Mouse (Mus musculus): ENCODE data around the gene Auh. TPM values are rescaled to one million over a fixed set of nuclear protein-coding genes. Genes with fewer than 3 reads are reported as not detected.

Gene Auh
- polyA plus RNA-seq, 1 experiment from 2014 or later, result 61.5 TPM

GRCm38 (mm10) chr13:52847481-52847880 lies 82.0 kb downstream of the Auh start:
- no peaks in the 10 kb centered on the region for H3K36me3 ChIP-seq (replicated peaks)
- no peak for ATAC-seq (replicated peaks)
- no peak overlapping the region for H3K9ac ChIP-seq
- no peak overlapping the region for H3K4me2 ChIP-seq
- no peaks in the 10 kb centered on the region for H3K27me3 ChIP-seq (replicated peaks)
- no peak overlapping the region for H3K27ac ChIP-seq
- H3K4me1 ChIP-seq, result peaks cover 4% of the 10 kb centered on the region; the same call in 1 of the 2 replicates
- 64% methylated on average over 8 of the region's 8 CpGs for WGBS
- no peak overlapping the region for H3K4me3 ChIP-seq
- no peaks in the 10 kb centered on the region for H3K9me3 ChIP-seq

- no peaks in the 10 kb centered on the region for H3K36me3 ChIP-seq (replicated peaks)
- 87% methylated on average over 17 of the region's 17 CpGs for WGBS
- H3K4me3 ChIP-seq, result no peak overlapping the region
- H3K4me1 ChIP-seq, result peaks cover 4% of the 10 kb centered on the region; the same call in 1 of the 2 replicates
- no peak for ATAC-seq (replicated peaks)
- H3K4me2 ChIP-seq, result no peak overlapping the region
- H3K27ac ChIP-seq, result no peak overlapping the region
- no peak overlapping the region for H3K9ac ChIP-seq
- H3K27me3 ChIP-seq (replicated peaks), result no peaks in the 10 kb centered on the region
- no peaks in the 10 kb centered on the region for H3K9me3 ChIP-seq
Measured at GRCm38 (mm10) chr13:52847071-52847470, 82.4 kb downstream of the Auh start.

- H3K9me3 ChIP-seq, result no peaks in the 10 kb centered on the region
- H3K4me1 ChIP-seq, result peaks cover 4% of the 10 kb centered on the region; the same call in 1 of the 2 replicates
- no peak overlapping the region for H3K4me3 ChIP-seq
- H3K36me3 ChIP-seq (replicated peaks), result no peaks in the 10 kb centered on the region
- H3K27ac ChIP-seq, result no peak overlapping the region
- no peaks in the 10 kb centered on the region for H3K27me3 ChIP-seq (replicated peaks)
- H3K9ac ChIP-seq, result no peak overlapping the region
- WGBS, result 92% methylated on average over 4 of the region's 4 CpGs
- H3K4me2 ChIP-seq, result no peak overlapping the region
- ATAC-seq (replicated peaks), result no peak
Measured at GRCm38 (mm10) chr13:52845618-52846017, 83.9 kb downstream of the Auh start.

GRCm38 (mm10) chr13:52843536-52844178 lies 85.8 kb downstream of the Auh start:
- WGBS, result 88% methylated on average over 10 of the region's 10 CpGs
- peaks cover 4% of the 10 kb centered on the region; the same call in 1 of the 2 replicates for H3K4me1 ChIP-seq

GRCm38 (mm10) chr13:52836231-52836630 lies 93.2 kb downstream of the Auh start:
- Histone ChIP-seq H3K9me3 (no peaks in the 10 kb centered on the region), H3K36me3 (replicated peaks) (no peaks in the 10 kb centered on the region)
- WGBS, result 93% methylated on average over 8 of the region's 8 CpGs

More at GRCm38 (mm10) chr13:52843536-52844178, 85.8 kb downstream of the Auh start:
- H3K9ac ChIP-seq, result no peak overlapping the region
- no peaks in the 10 kb centered on the region for H3K9me3 ChIP-seq
- no peak overlapping the region for H3K4me2 ChIP-seq
- no peak overlapping the region for H3K27ac ChIP-seq
- no peaks in the 10 kb centered on the region for H3K36me3 ChIP-seq (replicated peaks)
- no peaks in the 10 kb centered on the region for H3K27me3 ChIP-seq (replicated peaks)
- H3K4me3 ChIP-seq, result no peak overlapping the region
- ATAC-seq (replicated peaks), result no peak

GRCm38 (mm10) chr13:52834591-52834990 lies 94.9 kb downstream of the Auh start:
- no peaks in the 10 kb centered on the region for H3K36me3 ChIP-seq (replicated peaks)
- H3K4me1 ChIP-seq, result peaks cover under 1% of the 10 kb centered on the region; the same call in 1 of the 2 replicates
- 88% methylated on average over 8 of the region's 8 CpGs for WGBS
- no peak overlapping the region for H3K9ac ChIP-seq
- no peaks in the 10 kb centered on the region for H3K9me3 ChIP-seq
- no peak for ATAC-seq (replicated peaks)
- H3K4me2 ChIP-seq, result no peak overlapping the region
- H3K27me3 ChIP-seq (replicated peaks), result no peaks in the 10 kb centered on the region
- no peak overlapping the region for H3K4me3 ChIP-seq
- no peak overlapping the region for H3K27ac ChIP-seq

More at GRCm38 (mm10) chr13:52836231-52836630, 93.2 kb downstream of the Auh start:
- Histone ChIP-seq H3K4me1 (peaks cover 4% of the 10 kb centered on the region; the same call in 1 of the 2 replicates), H3K27ac (no peak overlapping the region), H3K4me2 (no peak overlapping the region), H3K4me3 (no peak overlapping the region), H3K27me3 (replicated peaks) (no peaks in the 10 kb centered on the region), H3K9ac (no peak overlapping the region)
- ATAC-seq (replicated peaks), result no peak

GRCm38 (mm10) chr13:52833748-52834147 lies 95.7 kb downstream of the Auh start:
- Histone ChIP-seq H3K4me3 (no peak overlapping the region), H3K9me3 (no peaks in the 10 kb centered on the region), H3K27ac (no peak overlapping the region), H3K4me2 (no peak overlapping the region), H3K27me3 (replicated peaks) (no peaks in the 10 kb centered on the region), H3K9ac (no peak overlapping the region), H3K36me3 (replicated peaks) (no peaks in the 10 kb centered on the region), H3K4me1 (no peaks in the 10 kb centered on the region)
- no peak for ATAC-seq (replicated peaks)
- WGBS, result 91% methylated on average over 2 of the region's 2 CpGs

- Histone ChIP-seq H3K9me3 (no peaks in the 10 kb centered on the region), H3K36me3 (replicated peaks) (no peaks in the 10 kb centered on the region), H3K9ac (no peak overlapping the region), H3K27ac (no peak overlapping the region), H3K27me3 (replicated peaks) (no peaks in the 10 kb centered on the region), H3K4me1 (no peaks in the 10 kb centered on the region), H3K4me2 (no peak overlapping the region), H3K4me3 (no peak overlapping the region)
- WGBS, result 78% methylated on average over 4 of the region's 4 CpGs
- no peak for ATAC-seq (replicated peaks)
Measured at GRCm38 (mm10) chr13:52833220-52833619, 96.3 kb downstream of the Auh start.

GRCm38 (mm10) chr13:52832481-52833170 lies 96.9 kb downstream of the Auh start:
- WGBS, result 89% methylated on average over 8 of the region's 8 CpGs
- Histone ChIP-seq H3K4me1 (no peaks in the 10 kb centered on the region), H3K36me3 (replicated peaks) (no peaks in the 10 kb centered on the region), H3K27ac (no peak overlapping the region), H3K9me3 (no peaks in the 10 kb centered on the region), H3K4me3 (no peak overlapping the region), H3K4me2 (no peak overlapping the region), H3K9ac (no peak overlapping the region), H3K27me3 (replicated peaks) (no peaks in the 10 kb centered on the region)
- no peak for ATAC-seq (replicated peaks)

GRCm38 (mm10) chr13:52831037-52831757 lies 98.3 kb downstream of the Auh start:
- H3K4me2 ChIP-seq, result no peak overlapping the region
- no peaks in the 10 kb centered on the region for H3K4me1 ChIP-seq
- no peaks in the 10 kb centered on the region for H3K36me3 ChIP-seq (replicated peaks)
- H3K27me3 ChIP-seq (replicated peaks), result no peaks in the 10 kb centered on the region
- H3K9me3 ChIP-seq, result no peaks in the 10 kb centered on the region
- H3K4me3 ChIP-seq, result no peak overlapping the region
- 94% methylated on average over 13 of the region's 13 CpGs for WGBS
- no peak for ATAC-seq (replicated peaks)
- H3K9ac ChIP-seq, result no peak overlapping the region
- no peak overlapping the region for H3K27ac ChIP-seq

- Histone ChIP-seq H3K4me3 (no peak overlapping the region), H3K36me3 (replicated peaks) (no peaks in the 10 kb centered on the region), H3K9ac (no peak overlapping the region), H3K27me3 (replicated peaks) (no peaks in the 10 kb centered on the region), H3K9me3 (no peaks in the 10 kb centered on the region), H3K27ac (no peak overlapping the region), H3K4me1 (no peaks in the 10 kb centered on the region), H3K4me2 (no peak overlapping the region)
- no peak for ATAC-seq (replicated peaks)
- WGBS, result 80% methylated on average over 12 of the region's 12 CpGs
Measured at GRCm38 (mm10) chr13:52828946-52829523, 100.4 kb downstream of the Auh start.

- H3K4me2 ChIP-seq, result no peak overlapping the region
- 48% methylated on average over 2 of the region's 2 CpGs for WGBS
- no peaks in the 10 kb centered on the region for H3K4me1 ChIP-seq
- no peaks in the 10 kb centered on the region for H3K9me3 ChIP-seq
- no peak overlapping the region for H3K27ac ChIP-seq
- H3K27me3 ChIP-seq (replicated peaks), result no peaks in the 10 kb centered on the region
- no peak overlapping the region for H3K9ac ChIP-seq
- no peaks in the 10 kb centered on the region for H3K36me3 ChIP-seq (replicated peaks)
- no peak overlapping the region for H3K4me3 ChIP-seq
- ATAC-seq (replicated peaks), result no peak
Measured at GRCm38 (mm10) chr13:52828217-52828616, 101.3 kb downstream of the Auh start.

Data from midbrain, embryonic 15.5 days (tissue).